Mouse (Mus musculus) spleen, adult 2 months (tissue): ENCODE measurements around the gene Frs2. TPM values are rescaled to one million over a fixed set of nuclear protein-coding genes. Genes with fewer than 3 reads are reported as not detected.

Experiments used
- DNase-seq, 2 experiments: peaks; one replicate each; pipeline versions ENCODE4 v3.0.0 to v3.0.0-alpha.2; 2012 to 2021; ENCODE audit warnings: low spot score in 2 of 2, low read depth in 1 of 2
- H3K27ac ChIP-seq: fragments of 200-500 bp; 2 replicates; pipeline ENCODE4 v1.5.1; 2012; ENCODE audit warnings: low read length, inconsistent platforms; ENCODE audit not compliant: insufficient read depth
- H3K27me3 ChIP-seq: fragments of 200-500 bp; 2 replicates; pipeline ENCODE4 v1.6.1; 2012; ENCODE audit warnings: mild to moderate bottlenecking, moderate library complexity, low read length, inconsistent platforms; ENCODE audit not compliant: control insufficient read depth, insufficient read depth
- H3K36me3 ChIP-seq: fragments of 200-500 bp; 2 replicates; pipeline ENCODE4 v1.6.1; 2012; ENCODE audit warnings: mild to moderate bottlenecking, low read length, inconsistent platforms; ENCODE audit not compliant: control insufficient read depth, insufficient read depth
- H3K4me1 ChIP-seq: fragments of 200-500 bp; 2 replicates; pipeline ENCODE4 v1.6.1; 2011; ENCODE audit warnings: inconsistent platforms; ENCODE audit not compliant: control insufficient read depth, insufficient read depth, insufficient read length
- H3K4me3 ChIP-seq: fragments of 200-500 bp; 2 replicates; pipeline ENCODE4 v1.5.1; 2011; ENCODE audit warnings: mild to moderate bottlenecking, inconsistent platforms; ENCODE audit not compliant: insufficient read depth, insufficient read length; ENCODE audit errors: extremely low read depth
- CTCF ChIP-seq: fragments of 200-500 bp; IDR thresholded peaks from 2 replicates; pipeline ENCODE4 v1.5.1; 2011; ENCODE audit warnings: mild to moderate bottlenecking, inconsistent platforms; ENCODE audit not compliant: insufficient read depth, insufficient read length, insufficient replicate concordance; ENCODE audit errors: extremely low read depth
- POLR2A ChIP-seq: fragments of 200-500 bp; IDR thresholded peaks from 2 replicates; pipeline ENCODE4 v1.6.1; 2011; ENCODE audit warnings: low read depth, low read length, inconsistent platforms
- WGBS: fragments of 180-500 bp; shearing (Covaris S2); methylation state at CpG from one replicate; pipeline ENCODE4 v1.1.7; 2018; 5-methylcytosine and 5-hydroxymethylcytosine counted together
- polyA plus RNA-seq: library from polyadenylated mRNA; depleted of rRNA; stranded (reverse); fragments of >200 nt; gene quantifications from 2 replicates; pipeline ENCODE4 v1.2.3, GENCODE M21; 2012

Gene Frs2
- polyA plus RNA-seq, 1 experiment: 6.0 TPM

- 86% methylated on average over 12 of the region's 12 CpGs for WGBS
- Histone ChIP-seq H3K36me3 (no peaks in the 10 kb centered on the region), H3K27me3 (no peaks in the 10 kb centered on the region), H3K27ac (no peak overlapping the region), H3K4me3 (no peak overlapping the region), H3K4me1 (no peaks in the 10 kb centered on the region)
- TF ChIP-seq POLR2A (no peak), CTCF (no peak)
- DNase-seq: no peak
These were observed 26.3 kb upstream of the Frs2 start for GRCm38 (mm10) chr10:117174645-117175044.

- Histone ChIP-seq H3K4me1 (no peaks in the 10 kb centered on the region), H3K36me3 (no peaks in the 10 kb centered on the region), H3K4me3 (no peak overlapping the region), H3K27me3 (no peaks in the 10 kb centered on the region), H3K27ac (no peak overlapping the region)
- no peak for TF ChIP-seq POLR2A
- TF ChIP-seq CTCF: no peak
- WGBS: 57% methylated on average over 13 of the region's 13 CpGs
- DNase-seq: no peak
These were observed 25.5 kb upstream of the Frs2 start for GRCm38 (mm10) chr10:117173566-117174438.

GRCm38 (mm10) chr10:117173111-117173510 is 24.8 kb upstream of the Frs2 start:
- DNase-seq: no peak
- H3K4me3 ChIP-seq: no peak overlapping the region
- WGBS: 96% methylated on average over 1 of the region's 1 CpGs
- no peaks in the 10 kb centered on the region for H3K27me3 ChIP-seq
- no peaks in the 10 kb centered on the region for H3K36me3 ChIP-seq
- no peak overlapping the region for H3K27ac ChIP-seq
- TF ChIP-seq POLR2A (no peak), CTCF (no peak)
- no peaks in the 10 kb centered on the region for H3K4me1 ChIP-seq

GRCm38 (mm10) chr10:117172069-117172468 is 23.7 kb upstream of the Frs2 start:
- no peak overlapping the region for H3K4me3 ChIP-seq
- H3K4me1 ChIP-seq: no peaks in the 10 kb centered on the region
- TF ChIP-seq POLR2A: no peak
- no peak for TF ChIP-seq CTCF
- no peak overlapping the region for H3K27ac ChIP-seq
- no peak for DNase-seq
- no peaks in the 10 kb centered on the region for H3K27me3 ChIP-seq
- 89% methylated on average over 3 of the region's 3 CpGs for WGBS
- no peaks in the 10 kb centered on the region for H3K36me3 ChIP-seq

GRCm38 (mm10) chr10:117166785-117167425 is 18.6 kb upstream of the Frs2 start:
- TF ChIP-seq CTCF: no peak
- TF ChIP-seq POLR2A: no peak
- Histone ChIP-seq H3K4me1 (no peaks in the 10 kb centered on the region), H3K4me3 (no peak overlapping the region), H3K36me3 (no peaks in the 10 kb centered on the region), H3K27me3 (no peaks in the 10 kb centered on the region), H3K27ac (no peak overlapping the region)
- WGBS: 90% methylated on average over 11 of the region's 11 CpGs
- no peak for DNase-seq

- Histone ChIP-seq H3K36me3 (no peaks in the 10 kb centered on the region), H3K4me3 (no peak overlapping the region), H3K27me3 (no peaks in the 10 kb centered on the region), H3K27ac (no peak overlapping the region), H3K4me1 (no peaks in the 10 kb centered on the region)
- DNase-seq: no peak
- WGBS: 74% methylated on average over 11 of the region's 11 CpGs
- no peak for TF ChIP-seq POLR2A
- no peak for TF ChIP-seq CTCF
These were observed 14.3 kb upstream of the Frs2 start for GRCm38 (mm10) chr10:117162662-117163061.

GRCm38 (mm10) chr10:117160099-117160498 is 11.8 kb upstream of the Frs2 start:
- Histone ChIP-seq H3K4me1 (no peaks in the 10 kb centered on the region), H3K27ac (no peak overlapping the region), H3K36me3 (no peaks in the 10 kb centered on the region), H3K27me3 (no peaks in the 10 kb centered on the region), H3K4me3 (no peak overlapping the region)
- WGBS: 89% methylated on average over 11 of the region's 11 CpGs
- DNase-seq: no peak
- TF ChIP-seq CTCF: no peak
- no peak for TF ChIP-seq POLR2A
